Mouse (Mus musculus) ES-E14 (cell line): ENCODE measurements around the gene Kremen2.

Experiments
- CHD2 ChIP-seq: IDR thresholded peaks from 2 replicates; pipeline ENCODE4 v1.6.1; 2014; ENCODE audit warnings: mild to moderate bottlenecking, low read depth, low read length, inconsistent platforms
- HCFC1 ChIP-seq: IDR thresholded peaks from 2 replicates; pipeline ENCODE4 v1.6.1; 2012; ENCODE audit warnings: low read length, inconsistent platforms, borderline replicate concordance; ENCODE audit not compliant: insufficient read depth

GRCm38 (mm10) chr17:23744076-23744475 is 1.6 kb downstream of the Kremen2 start:
- TF ChIP-seq HCFC1 (no peak), CHD2 (no peak)
